Mouse (Mus musculus): ENCODE data around the gene Tnpo1. TPM values are rescaled to one million over a fixed set of nuclear protein-coding genes. Genes with fewer than 3 reads are reported as not detected.
"Not testable (repeated sequence)": the region's sequence is repeated elsewhere in the genome, so short reads cannot be mapped to it uniquely, and the experiment has no call there.

The Tnpo1 gene
- polyA plus RNA-seq, 1 experiment from 2014 or later: 73.3 TPM

- Histone ChIP-seq H3K27ac (no peak overlapping the region), H3K4me1 (no peaks in the 10 kb centered on the region), H3K9me3 (no peaks in the 10 kb centered on the region), H3K9ac (no peak overlapping the region), H3K27me3 (no peaks in the 10 kb centered on the region), H3K36me3 (peaks cover 28% of the 10 kb centered on the region), H3K4me3 (no peak overlapping the region), H3K4me2 (replicated peaks) (no peak overlapping the region)
- WGBS: 89% methylated on average over 6 of the region's 6 CpGs
- ATAC-seq (ENCODE audit: insufficient number of reproducible peaks, insufficient read depth, low FRiP score, low TSS enrichment): no peak
Measured at GRCm38 (mm10) chr13:98836423-98837088, 89.6 kb downstream of the Tnpo1 start.

- Histone ChIP-seq H3K4me3 (no peak overlapping the region), H3K27me3 (no peaks in the 10 kb centered on the region), H3K4me2 (replicated peaks) (no peak overlapping the region), H3K9ac (no peak overlapping the region), H3K27ac (no peak overlapping the region), H3K36me3 (peaks cover 24% of the 10 kb centered on the region), H3K4me1 (no peaks in the 10 kb centered on the region), H3K9me3 (no peaks in the 10 kb centered on the region)
- WGBS: 90% methylated on average over 5 of the region's 5 CpGs
- no peak for ATAC-seq (ENCODE audit: insufficient number of reproducible peaks, insufficient read depth, low FRiP score, low TSS enrichment)
Measured at GRCm38 (mm10) chr13:98835740-98836139, 90.4 kb downstream of the Tnpo1 start.

DNA sequence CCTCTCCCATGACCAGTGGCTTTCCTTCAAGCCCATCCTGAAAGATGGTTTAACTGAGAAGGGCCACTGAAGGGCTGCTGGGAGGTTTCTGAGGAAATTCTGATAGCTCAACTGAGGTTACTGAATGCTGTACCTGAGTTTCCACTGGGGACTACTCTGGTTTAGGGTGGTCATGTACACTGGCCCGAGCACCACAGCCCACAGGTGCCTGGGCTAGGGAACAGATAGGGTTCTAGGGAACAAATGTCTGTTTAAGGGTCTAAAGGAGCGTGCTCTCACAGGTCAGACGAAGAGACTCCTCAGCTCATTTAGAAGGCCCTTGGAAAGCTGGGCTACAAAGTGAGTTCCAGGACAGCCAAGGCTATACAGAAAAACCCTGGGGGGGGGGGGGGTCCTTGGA, 91.5 kb downstream of the Tnpo1 start:
- Histone ChIP-seq H3K4me3 (no peak overlapping the region), H3K9ac (no peak overlapping the region), H3K9me3 (no peaks in the 10 kb centered on the region), H3K27me3 (no peaks in the 10 kb centered on the region), H3K27ac (no peak overlapping the region), H3K36me3 (peaks cover 19% of the 10 kb centered on the region), H3K4me2 (replicated peaks) (no peak overlapping the region), H3K4me1 (no peaks in the 10 kb centered on the region)
- ATAC-seq (ENCODE audit: insufficient number of reproducible peaks, insufficient read depth, low FRiP score, low TSS enrichment): peak; percentile 36
- WGBS: 82% methylated on average over 3 of the region's 3 CpGs

- no peak for ATAC-seq (ENCODE audit: insufficient number of reproducible peaks, insufficient read depth, low FRiP score, low TSS enrichment)
- Histone ChIP-seq H3K27me3 (no peaks in the 10 kb centered on the region), H3K4me3 (no peak overlapping the region), H3K4me1 (no peaks in the 10 kb centered on the region), H3K36me3 (peaks cover 16% of the 10 kb centered on the region), H3K9ac (no peak overlapping the region), H3K27ac (no peak overlapping the region), H3K4me2 (replicated peaks) (no peak overlapping the region), H3K9me3 (no peaks in the 10 kb centered on the region)
- WGBS: 62% methylated on average over 1 of the region's 1 CpGs
Measured at GRCm38 (mm10) chr13:98834199-98834598, 92.0 kb downstream of the Tnpo1 start.

DNA sequence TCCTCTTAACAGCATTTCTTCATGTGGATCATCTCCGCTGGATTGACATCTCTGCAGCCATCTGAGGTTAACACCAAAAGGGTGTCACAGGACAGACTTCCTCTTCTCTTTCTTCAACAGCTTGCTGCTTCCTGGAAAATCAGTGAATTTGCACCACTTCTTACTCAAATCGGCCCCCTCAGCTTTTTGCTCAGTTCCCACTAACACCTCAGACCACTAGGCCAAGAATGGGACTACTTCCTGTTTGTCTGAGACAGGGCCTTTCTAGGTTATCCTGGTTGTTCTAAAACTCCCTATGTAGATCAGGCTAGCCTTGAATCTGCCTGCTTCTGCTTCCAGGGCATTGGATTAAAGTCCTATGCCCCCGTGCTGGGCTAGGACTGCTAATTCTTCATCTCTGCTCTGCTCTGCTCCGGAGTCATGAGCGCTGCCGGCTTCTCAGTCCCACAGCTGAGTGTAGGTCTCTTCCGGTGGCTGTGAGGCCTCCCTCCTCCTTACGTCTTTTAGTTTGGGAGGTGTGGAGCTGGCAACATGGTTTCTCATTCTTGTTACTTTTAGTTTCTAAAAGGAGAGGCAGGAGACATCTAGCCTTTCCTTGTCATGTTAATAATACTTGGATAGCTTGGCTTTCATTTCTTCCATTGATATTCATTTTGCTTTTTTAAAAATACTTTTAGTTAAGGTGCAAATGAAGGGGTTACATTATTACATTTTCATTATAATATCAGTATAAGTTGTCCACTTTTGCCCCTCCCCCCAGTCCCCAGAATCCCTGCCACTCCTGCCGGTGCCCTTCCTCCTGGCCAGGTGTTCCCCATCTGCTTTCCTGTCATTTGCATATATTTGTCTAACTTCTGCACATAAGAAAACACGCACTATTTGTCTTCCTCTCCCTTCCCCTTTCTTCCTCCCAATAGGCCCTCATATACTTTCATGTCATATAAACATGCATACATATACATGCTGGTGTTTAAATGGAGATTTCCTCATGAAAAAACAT, 93.4 kb downstream of the Tnpo1 start:
- H3K27ac ChIP-seq: no peak overlapping the region
- H3K9me3 ChIP-seq: no peaks in the 10 kb centered on the region
- H3K4me2 ChIP-seq (replicated peaks): no peak overlapping the region
- 84% methylated on average over 10 of the region's 10 CpGs for WGBS
- ATAC-seq (ENCODE audit: insufficient number of reproducible peaks, insufficient read depth, low FRiP score, low TSS enrichment): no peak
- no peaks in the 10 kb centered on the region for H3K4me1 ChIP-seq
- H3K4me3 ChIP-seq: no peak overlapping the region
- no peak overlapping the region for H3K9ac ChIP-seq
- peaks cover 8% of the 10 kb centered on the region for H3K36me3 ChIP-seq
- H3K27me3 ChIP-seq: no peaks in the 10 kb centered on the region

- H3K9me3 ChIP-seq, H3K27me3 ChIP-seq: not testable (repeated sequence)
Measured at GRCm38 (mm10) chr13:98829026-98829425, 97.2 kb downstream of the Tnpo1 start.

GRCm38 (mm10) chr13:98825574-98825973, 100.6 kb downstream of the Tnpo1 start:
- Histone ChIP-seq H3K4me1 (no peaks in the 10 kb centered on the region), H3K4me2 (replicated peaks) (no peak overlapping the region), H3K36me3 (no peaks in the 10 kb centered on the region), H3K9me3 (no peaks in the 10 kb centered on the region), H3K4me3 (no peak overlapping the region), H3K27ac (no peak overlapping the region), H3K9ac (no peak overlapping the region), H3K27me3 (no peaks in the 10 kb centered on the region)
- ATAC-seq (ENCODE audit: insufficient number of reproducible peaks, insufficient read depth, low FRiP score, low TSS enrichment): no peak
- WGBS: 86% methylated on average over 4 of the region's 4 CpGs

More at GRCm38 (mm10) chr13:98829026-98829425, 97.2 kb downstream of the Tnpo1 start:
- not testable (repeated sequence) for H3K4me3 ChIP-seq; H3K27ac ChIP-seq; H3K36me3 ChIP-seq; H3K4me1 ChIP-seq; H3K9ac ChIP-seq; H3K4me2 ChIP-seq (replicated peaks); ATAC-seq (ENCODE audit: insufficient number of reproducible peaks, insufficient read depth, low FRiP score, low TSS enrichment)
- WGBS: 93% methylated on average over 6 of the region's 6 CpGs

- Histone ChIP-seq H3K27me3 (no peaks in the 10 kb centered on the region), H3K27ac (no peak overlapping the region), H3K9me3 (no peaks in the 10 kb centered on the region), H3K4me3 (no peak overlapping the region), H3K4me1 (no peaks in the 10 kb centered on the region), H3K9ac (no peak overlapping the region), H3K4me2 (replicated peaks) (no peak overlapping the region), H3K36me3 (no peaks in the 10 kb centered on the region)
- 81% methylated on average over 2 of the region's 2 CpGs for WGBS
- ATAC-seq (ENCODE audit: insufficient number of reproducible peaks, insufficient read depth, low FRiP score, low TSS enrichment): no peak
Measured at GRCm38 (mm10) chr13:98819094-98819493, 107.1 kb downstream of the Tnpo1 start.

DNA sequence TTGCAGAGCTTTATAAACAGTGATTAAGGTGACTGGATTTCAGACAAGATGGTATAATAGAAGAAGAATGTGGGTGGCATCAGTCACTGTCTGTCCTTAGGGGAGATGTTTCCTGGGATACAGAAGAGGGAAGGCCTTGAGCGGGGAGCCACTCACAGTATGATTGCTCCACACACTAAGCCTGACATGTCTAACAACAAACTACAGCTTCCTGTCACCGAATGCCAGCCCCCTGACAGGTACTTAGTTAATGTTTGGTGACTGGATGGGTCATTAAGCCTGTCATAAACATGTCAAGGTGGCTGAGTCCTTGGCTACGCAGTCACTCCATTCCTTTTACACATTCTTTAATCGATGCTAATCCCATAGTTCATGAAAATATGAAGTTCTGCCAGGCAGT, 108.0 kb downstream of the Tnpo1 start:
- Histone ChIP-seq H3K4me2 (replicated peaks) (no peak overlapping the region), H3K4me3 (no peak overlapping the region), H3K9ac (no peak overlapping the region), H3K27ac (no peak overlapping the region), H3K4me1 (peaks cover 3% of the 10 kb centered on the region), H3K36me3 (no peaks in the 10 kb centered on the region), H3K9me3 (no peaks in the 10 kb centered on the region), H3K27me3 (no peaks in the 10 kb centered on the region)
- ATAC-seq (ENCODE audit: insufficient number of reproducible peaks, insufficient read depth, low FRiP score, low TSS enrichment): no peak
- 68% methylated on average over 4 of the region's 4 CpGs for WGBS

DNA sequence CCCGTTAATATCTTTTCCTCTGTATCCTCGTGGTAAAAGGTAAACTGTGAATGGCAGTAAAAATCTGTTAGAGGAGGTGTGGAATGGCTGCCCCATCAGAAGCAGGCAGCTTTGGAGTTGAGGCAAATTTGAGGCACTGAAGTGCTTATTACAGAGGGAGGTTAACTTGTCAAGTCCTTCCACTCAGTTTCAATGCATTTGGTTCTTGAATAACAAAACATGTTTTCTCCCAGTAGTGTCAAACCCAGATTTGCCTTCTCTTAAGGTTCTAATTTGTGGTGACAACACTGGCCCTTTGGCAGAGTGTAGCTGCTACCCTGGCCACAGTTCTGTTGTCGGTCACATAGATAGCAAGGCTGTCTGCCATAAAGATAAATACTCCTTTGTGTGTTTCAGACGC, 108.4 kb downstream of the Tnpo1 start:
- H3K9me3 ChIP-seq: no peaks in the 10 kb centered on the region

GRCm38 (mm10) chr13:98816981-98817660, 109.1 kb downstream of the Tnpo1 start:
- not testable (repeated sequence) for H3K9ac ChIP-seq; H3K4me2 ChIP-seq (replicated peaks); H3K9me3 ChIP-seq; H3K36me3 ChIP-seq; ATAC-seq (ENCODE audit: insufficient number of reproducible peaks, insufficient read depth, low FRiP score, low TSS enrichment); H3K4me3 ChIP-seq; H3K27me3 ChIP-seq; H3K4me1 ChIP-seq; H3K27ac ChIP-seq
- 77% methylated on average over 4 of the region's 4 CpGs for WGBS

More for the DNA sequence above, 108.4 kb downstream of the Tnpo1 start:
- H3K4me3 ChIP-seq: no peak overlapping the region
- H3K27ac ChIP-seq: no peak overlapping the region
- ATAC-seq (ENCODE audit: insufficient number of reproducible peaks, insufficient read depth, low FRiP score, low TSS enrichment): no peak
- WGBS: 58% methylated on average over 4 of the region's 4 CpGs
- no peaks in the 10 kb centered on the region for H3K27me3 ChIP-seq
- no peak overlapping the region for H3K4me2 ChIP-seq (replicated peaks)
- no peak overlapping the region for H3K9ac ChIP-seq
- H3K4me1 ChIP-seq: peaks cover 3% of the 10 kb centered on the region
- no peaks in the 10 kb centered on the region for H3K36me3 ChIP-seq

Measured in embryonic facial prominence, embryonic 12.5 days (tissue).